In the genomic region with DNA sequence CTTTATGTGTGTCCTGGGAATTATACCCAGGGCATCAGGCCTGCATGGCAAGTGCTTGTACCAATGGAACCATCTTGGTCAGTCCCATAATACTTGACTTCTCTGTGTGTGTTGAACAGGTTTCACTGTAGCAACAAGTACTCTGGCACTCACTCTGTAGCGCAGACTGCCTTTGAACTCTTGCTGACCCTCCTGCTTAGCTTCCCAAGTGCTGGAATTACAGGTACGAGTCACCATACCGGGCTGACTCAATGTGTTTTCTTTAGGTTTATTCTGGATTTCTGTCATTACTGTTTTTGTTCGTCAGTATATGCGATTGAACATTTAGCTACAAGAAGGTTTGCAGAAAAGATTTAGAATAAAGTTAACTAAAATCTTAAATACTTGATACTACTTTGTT, we compare ENCODE assay signal across 29 mouse cellular contexts. TPM values are rescaled to one million over a fixed set of nuclear protein-coding genes. Genes with fewer than 3 reads are reported as not detected.
DNase-seq lines count a peak whose midpoint lies in the region; ATAC-seq lines count a peak whose summit lies in the region.
"Had no signal": no experiment of that assay in that cellular context is flagged by ENCODE, and none has a peak within 500 bp of the region (broad histone marks: within the 10 kb centered on the region; RNA-seq: fewer than 3 reads in every experiment).

No protein-coding gene starts in this region.

- no peaks in the 10 kb centered on the region for H3K36me3 ChIP-seq in heart, embryonic 10.5 days
- no peaks in the 10 kb centered on the region for H3K36me3 ChIP-seq in midbrain, embryonic 11.5 days (ENCODE audit: control insufficient read depth, insufficient read depth, low read length)
- H3K36me3 ChIP-seq in midbrain, embryonic 13.5 days = no peaks in the 10 kb centered on the region
- no peaks in the 10 kb centered on the region for H3K36me3 ChIP-seq in limb, embryonic 11.5 days (ENCODE audit: control insufficient read depth, insufficient read depth, low read length)
- H3K36me3 ChIP-seq: embryonic facial prominence, embryonic 10.5 days; embryonic facial prominence, embryonic 13.5 days; heart, embryonic 12.5 days; heart, embryonic 15.5 days; hindbrain, embryonic 12.5 days; hindbrain, embryonic 15.5 days had no signal

- no peak overlapping the region for H3K4me3 ChIP-seq in heart, embryonic 10.5 days
- no peak overlapping the region for H3K4me3 ChIP-seq in midbrain, embryonic 11.5 days (ENCODE audit: low read depth, low read length)
- H3K4me3 ChIP-seq in midbrain, embryonic 13.5 days (replicated peaks) = no peak overlapping the region
- no peak overlapping the region for H3K4me3 ChIP-seq in limb, embryonic 11.5 days (ENCODE audit: low read depth, low read length)
- H3K4me3 ChIP-seq: embryonic facial prominence, embryonic 10.5 days; embryonic facial prominence, embryonic 13.5 days; erythroblast, embryonic 14.5 days; forebrain, embryonic 13.5 days; gastrocnemius, adult 2 months; heart, embryonic 12.5 days; heart, embryonic 15.5 days; hindbrain, embryonic 12.5 days; hindbrain, embryonic 15.5 days had no signal

- H3K27me3 ChIP-seq in heart, embryonic 10.5 days (ENCODE audit: insufficient read depth, poor library complexity, severe bottlenecking) = no peaks in the 10 kb centered on the region
- H3K27me3 ChIP-seq in midbrain, embryonic 11.5 days (ENCODE audit: control insufficient read depth, insufficient read depth, low read length) = no peaks in the 10 kb centered on the region
- no peaks in the 10 kb centered on the region for H3K27me3 ChIP-seq in midbrain, embryonic 13.5 days
- H3K27me3 ChIP-seq in limb, embryonic 11.5 days (ENCODE audit: control insufficient read depth, insufficient read depth, low read length) = no peaks in the 10 kb centered on the region
- H3K27me3 ChIP-seq: embryonic facial prominence, embryonic 13.5 days; forebrain, embryonic 13.5 days; heart, embryonic 12.5 days; heart, embryonic 15.5 days; hindbrain, embryonic 12.5 days; hindbrain, embryonic 15.5 days; Patski had no signal

- peaks cover 14% of the 10 kb centered on the region for H3K4me1 ChIP-seq in heart, embryonic 10.5 days
- no peaks in the 10 kb centered on the region for H3K4me1 ChIP-seq in midbrain, embryonic 11.5 days (ENCODE audit: control insufficient read depth, insufficient read depth, low read length)
- no peaks in the 10 kb centered on the region for H3K4me1 ChIP-seq in midbrain, embryonic 13.5 days (replicated peaks)
- H3K4me1 ChIP-seq in limb, embryonic 11.5 days (ENCODE audit: control insufficient read depth, insufficient read depth, low read length) = no peaks in the 10 kb centered on the region
- H3K4me1 ChIP-seq: embryonic facial prominence, embryonic 10.5 days; embryonic facial prominence, embryonic 13.5 days; forebrain, embryonic 13.5 days; hindbrain, embryonic 12.5 days; hindbrain, embryonic 15.5 days had no signal

- ATAC-seq in midbrain, embryonic 11.5 days (ENCODE audit: low FRiP score) = no peak
- ATAC-seq in midbrain, embryonic 13.5 days = no peak
- no peak for ATAC-seq in limb, embryonic 11.5 days (ENCODE audit: insufficient number of reproducible peaks, low FRiP score, low TSS enrichment, low read depth)
- ATAC-seq: forebrain, embryonic 13.5 days; forebrain, postnatal 0 days; intestine, postnatal 0 days; Patski had no signal

- H3K9me3 ChIP-seq in heart, embryonic 10.5 days = no peaks in the 10 kb centered on the region
- H3K9me3 ChIP-seq in midbrain, embryonic 11.5 days (ENCODE audit: control insufficient read depth, low read length) = no peaks in the 10 kb centered on the region
- H3K9me3 ChIP-seq in midbrain, embryonic 13.5 days = no peaks in the 10 kb centered on the region
- H3K9me3 ChIP-seq in limb, embryonic 11.5 days (ENCODE audit: control insufficient read depth, low read length) = no peaks in the 10 kb centered on the region
- H3K9me3 ChIP-seq: embryonic facial prominence, embryonic 10.5 days; embryonic facial prominence, embryonic 13.5 days; forebrain, embryonic 13.5 days; heart, embryonic 12.5 days; heart, embryonic 15.5 days; hindbrain, embryonic 12.5 days; hindbrain, embryonic 15.5 days had no signal

- DNase-seq in heart, embryonic 10.5 days (ENCODE audit: low spot score) = peak; percentile 28
- DNase-seq in heart, adult 8-10 months (ENCODE audit: low spot score) = no peak
- peak; percentile 54 for DNase-seq in midbrain, embryonic 11.5 days (ENCODE audit: low spot score, missing footprints)
- peak; percentile 54 for DNase-seq in NIH3T3 (ENCODE audit: low read depth)
- DNase-seq in limb, embryonic 11.5 days (ENCODE audit: low spot score) = peak; percentile 9
- DNase-seq in kidney, adult 18-20 months = no peak
- DNase-seq: adrenal gland, adult 2 months; adrenal gland, postnatal 14 days; cerebellum, adult 11 months; cerebellum, adult 2 months; cerebellum, postnatal 10 days; cerebellum, postnatal 36 days; embryo, embryonic 11 days; forebrain, postnatal 0 days; gastrocnemius, adult 2 months; gastrocnemius, postnatal 14 days; heart, adult 18-20 months; heart, postnatal 14 days had no signal

- no peak overlapping the region for H3K27ac ChIP-seq in heart, embryonic 10.5 days
- no peak overlapping the region for H3K27ac ChIP-seq in midbrain, embryonic 11.5 days (ENCODE audit: low read depth, low read length)
- no peak overlapping the region for H3K27ac ChIP-seq in midbrain, embryonic 13.5 days
- H3K27ac ChIP-seq in limb, embryonic 11.5 days (replicated peaks; ENCODE audit: low read depth, low read length) = no peak overlapping the region
- H3K27ac ChIP-seq: embryonic facial prominence, embryonic 10.5 days; embryonic facial prominence, embryonic 13.5 days; forebrain, embryonic 13.5 days; gastrocnemius, adult 2 months; hindbrain, embryonic 12.5 days; hindbrain, embryonic 15.5 days had no signal

- H3K9ac ChIP-seq in midbrain, embryonic 11.5 days (ENCODE audit: low read length) = no peak overlapping the region
- H3K9ac ChIP-seq in midbrain, embryonic 13.5 days (replicated peaks) = no peak overlapping the region
- no peak overlapping the region for H3K9ac ChIP-seq in limb, embryonic 11.5 days (ENCODE audit: low read length)
- H3K9ac ChIP-seq: embryonic facial prominence, embryonic 13.5 days; forebrain, embryonic 13.5 days; forebrain, postnatal 0 days; heart, embryonic 12.5 days; heart, embryonic 15.5 days; hindbrain, embryonic 12.5 days; hindbrain, embryonic 15.5 days had no signal

- H3K4me2 ChIP-seq in midbrain, embryonic 11.5 days = no peak overlapping the region
- H3K4me2 ChIP-seq in midbrain, embryonic 13.5 days (replicated peaks) = no peak overlapping the region
- no peak overlapping the region for H3K4me2 ChIP-seq in limb, embryonic 11.5 days (ENCODE audit: low read depth, severe bottlenecking)
- H3K4me2 ChIP-seq: embryonic facial prominence, embryonic 13.5 days; forebrain, embryonic 13.5 days; heart, embryonic 12.5 days; heart, embryonic 15.5 days; hindbrain, embryonic 12.5 days; hindbrain, embryonic 15.5 days had no signal

- 68% methylated on average over 5 of the region's 5 CpGs for WGBS in heart, embryonic 10.5 days
- WGBS in midbrain, embryonic 11.5 days = 87% methylated on average over 5 of the region's 5 CpGs
- 88% methylated on average over 5 of the region's 5 CpGs for WGBS in midbrain, embryonic 13.5 days
- WGBS in limb, embryonic 11.5 days = 87% methylated on average over 5 of the region's 5 CpGs

RNA-seq across cellular contexts. Expression of gene Lbh, which starts 20.1 kb away (rescaled TPM):
- 10.8 and 15.4 TPM in 2 replicates for polyA plus RNA-seq in heart, embryonic 10.5 days (2016; fragmentation: Nextera tagmentation; extraction: Ambion mirVana)
- 100 to 1,000 TPM; 352 to 622 (median 508) TPM for total RNA-seq in heart, adult 8-10 months (2022)
- 5.1 and 5.3 TPM in 2 replicates for polyA plus RNA-seq in midbrain, embryonic 11.5 days (2014; fragmentation: Nextera tagmentation; extraction: Ambion mirVana)
- 6.3 and 7.0 TPM in 2 replicates for polyA plus RNA-seq in midbrain, embryonic 13.5 days (2015; fragmentation: Nextera tagmentation; extraction: Ambion mirVana)
- polyA plus RNA-seq in limb, embryonic 11.5 days (2014; fragmentation: Nextera tagmentation; extraction: Ambion mirVana) = 2.6 and 3.6 TPM in 2 replicates

Comparison
In these comparisons a context has a peak if more than half of its experiments do, and no peak if none do; other contexts are left out.
1. DNase-seq: peak in heart, embryonic 10.5 days (single experiment), midbrain, embryonic 11.5 days (single experiment), NIH3T3 (single experiment) and limb, embryonic 11.5 days (single experiment); none in heart, adult 8-10 months (single experiment) and kidney, adult 18-20 months (single experiment).